Mouse (Mus musculus) embryonic fibroblast, embryonic 13.5 days (primary cell): Measurements from ENCODE around the gene Fignl2.

Experiments used
- CTCF ChIP-seq: IDR thresholded peaks from 2 replicates; pipeline ENCODE4 v1.5.1; 2011; ENCODE audit warnings: mild to moderate bottlenecking, control low read depth, low read length, moderate library complexity, borderline replicate concordance; ENCODE audit not compliant: insufficient read depth
- POLR2A ChIP-seq: IDR thresholded peaks from 2 replicates; pipeline ENCODE4 v1.6.1; 2011; ENCODE audit warnings: low read depth, mild to moderate bottlenecking, control low read depth, low read length, moderate library complexity

- TF ChIP-seq CTCF (no peak), POLR2A (no peak)
Measured at GRCm38 (mm10) chr15:101001685-101002084, 76.7 kb downstream of the Fignl2 start.
